Mouse (Mus musculus): Measurements from ENCODE around the gene Foxm1.

DNA sequence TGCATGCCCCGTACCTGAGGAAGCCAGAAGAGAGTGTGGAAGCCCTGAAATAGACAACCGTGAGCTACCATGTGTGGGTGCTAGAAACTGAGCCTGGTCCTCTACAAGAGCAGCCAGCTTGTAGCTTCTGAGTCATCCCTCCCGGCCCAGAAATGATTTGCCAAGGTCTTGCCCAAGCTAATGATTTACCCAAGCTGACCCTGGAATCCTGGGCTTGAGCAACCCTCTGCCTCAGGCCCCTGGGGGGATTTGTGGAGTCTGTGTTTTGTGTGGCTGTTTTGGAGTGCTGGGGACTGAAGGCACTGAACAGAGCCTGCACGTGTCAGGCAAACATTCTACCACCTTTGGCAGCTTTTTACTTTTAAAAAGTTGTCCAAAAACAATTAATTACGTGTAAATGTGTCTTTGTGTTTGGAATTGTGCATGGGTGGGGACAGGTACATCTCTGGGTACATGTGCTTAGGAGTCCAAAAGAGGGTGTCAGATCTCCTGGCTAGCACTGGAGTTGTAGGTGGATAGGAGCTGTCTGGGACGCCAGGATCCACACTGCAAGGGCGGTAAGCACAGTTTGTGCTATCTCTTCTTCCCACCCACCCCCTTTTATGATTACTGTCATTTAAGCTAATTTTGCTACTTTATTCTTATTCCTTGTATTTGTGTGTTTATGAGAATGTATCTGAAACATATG, 35.0 kb downstream of the Foxm1 start:
- no peak for TF ChIP-seq POLR2A (IDR thresholded peaks at IDR 0.05; ENCODE audit: borderline replicate concordance, extremely low read depth, insufficient read depth, insufficient read length, poor library complexity, severe bottlenecking)
- no peak for TF ChIP-seq CTCF (IDR thresholded peaks at IDR 0.05; ENCODE audit: borderline replicate concordance, extremely low read depth, insufficient read depth, insufficient read length)

Data from brain, embryonic 14.5 days (tissue).